Mouse (Mus musculus) testis, adult 2 months (tissue): ENCODE data around the gene Nr2f6.

Experiments
- CTCF ChIP-seq: fragments of 200-500 bp; IDR thresholded peaks from 2 replicates; pipeline ENCODE4 v1.5.1; 2012; ENCODE audit warnings: low read depth, mild to moderate bottlenecking, inconsistent platforms, low read length, moderate library complexity; ENCODE audit not compliant: control insufficient read depth, insufficient read depth, insufficient replicate concordance
- POLR2A ChIP-seq: fragments of 200-500 bp; IDR thresholded peaks from 2 replicates; pipeline ENCODE4 v1.6.1; 2012; ENCODE audit warnings: low read depth, mild to moderate bottlenecking, inconsistent platforms, low read length, moderate library complexity; ENCODE audit not compliant: control insufficient read depth

- TF ChIP-seq POLR2A (no peak), CTCF (peak; percentile 30; the same call in 1 of the 2 replicates)
Observed at GRCm38 (mm10) chr8:71324848-71325247, 56.9 kb downstream of the Nr2f6 start.
